Mouse (Mus musculus) spleen, adult 12 weeks (tissue): Measurements from ENCODE around the gene Ptpn5.

Experiments used
- DNase-seq: peaks from one replicate; pipeline ENCODE4 v3.0.0; 2022; ENCODE audit warnings: low spot score

Gene Ptpn5

DNA sequence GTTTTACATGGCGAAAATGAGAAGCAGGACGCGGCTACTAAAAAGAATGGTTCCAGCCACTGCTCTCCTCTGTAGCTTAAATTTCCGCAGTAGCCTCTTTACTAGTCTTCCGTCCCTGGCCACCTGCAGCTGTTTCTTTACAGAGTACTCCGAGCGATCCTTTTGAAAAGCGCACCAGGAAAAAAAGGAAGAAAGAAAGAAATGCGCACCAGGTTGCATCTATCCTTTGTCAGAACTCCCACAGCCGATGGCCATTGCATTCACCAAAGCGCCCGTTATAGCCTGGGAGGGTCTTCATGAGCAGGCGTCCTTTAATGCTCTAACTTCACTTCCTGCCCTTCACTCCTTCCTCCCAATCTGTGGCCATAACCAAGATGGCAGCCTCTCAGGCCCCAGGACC lies at the start of gene Ptpn5:
Ptpn5 (minus strand) TSS at position 354 of the 400 bp plus-strand sequence.
- DNase-seq = no peak

DNA sequence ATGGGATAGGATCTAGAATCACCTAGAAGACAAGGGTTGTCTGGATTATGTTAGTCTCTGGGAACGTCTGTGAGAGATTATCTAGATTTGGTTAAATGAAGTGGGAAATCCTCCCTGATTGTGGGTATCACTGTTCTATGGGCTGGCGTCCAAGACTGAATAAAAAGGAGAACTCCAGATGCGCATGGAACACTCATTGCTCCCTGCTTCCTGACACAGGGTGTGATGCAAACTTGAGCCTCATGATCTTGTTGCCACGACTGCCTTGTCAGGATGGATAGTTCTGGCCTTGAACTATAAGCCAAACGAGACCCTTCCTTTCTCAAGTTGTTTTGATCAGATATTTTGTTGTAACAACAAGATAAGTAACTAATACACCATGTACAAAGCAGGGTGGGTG lies 37.3 kb upstream of the Ptpn5 start:
- DNase-seq = no peak

DNA sequence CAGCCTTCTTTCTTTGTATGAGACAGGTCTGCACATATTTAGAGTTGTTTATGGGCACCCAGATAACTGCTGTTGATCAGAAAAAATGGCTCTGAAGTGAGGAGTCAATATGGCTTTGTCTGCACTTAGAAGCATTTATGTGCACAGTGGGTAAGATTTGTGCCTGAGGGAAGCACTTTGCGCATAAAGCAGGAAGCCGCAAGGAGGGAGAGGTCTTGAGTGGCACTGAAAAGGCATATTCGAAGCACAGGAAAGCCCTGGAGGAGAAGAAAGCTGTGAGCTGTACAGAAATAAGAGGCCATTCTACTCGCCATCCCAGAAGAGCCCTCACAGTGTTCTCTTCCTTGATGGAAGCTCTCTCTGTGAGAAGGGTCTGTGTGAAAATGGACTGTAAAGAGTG lies 31.5 kb upstream of the Ptpn5 start:
- DNase-seq = no peak

DNA sequence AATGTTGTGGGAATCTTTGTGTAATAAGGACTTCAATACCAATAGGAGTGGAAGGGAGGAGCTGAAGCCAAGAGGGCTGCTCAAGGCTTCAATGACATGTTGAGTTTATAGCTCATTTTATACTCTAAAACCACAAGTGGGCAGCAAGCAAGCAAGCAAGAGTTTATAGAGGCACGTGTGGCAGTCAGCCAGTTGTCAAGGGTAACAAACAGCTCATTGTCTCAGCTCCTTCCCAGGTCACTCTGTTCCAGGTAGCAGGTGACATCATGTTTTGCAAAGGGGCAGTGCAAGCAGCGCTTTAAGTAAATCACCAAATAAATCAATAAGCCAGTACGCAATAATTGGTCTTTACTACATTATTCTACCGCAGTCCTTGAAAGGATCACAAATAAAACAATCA lies 29.7 kb upstream of the Ptpn5 start:
- DNase-seq = no peak

DNA sequence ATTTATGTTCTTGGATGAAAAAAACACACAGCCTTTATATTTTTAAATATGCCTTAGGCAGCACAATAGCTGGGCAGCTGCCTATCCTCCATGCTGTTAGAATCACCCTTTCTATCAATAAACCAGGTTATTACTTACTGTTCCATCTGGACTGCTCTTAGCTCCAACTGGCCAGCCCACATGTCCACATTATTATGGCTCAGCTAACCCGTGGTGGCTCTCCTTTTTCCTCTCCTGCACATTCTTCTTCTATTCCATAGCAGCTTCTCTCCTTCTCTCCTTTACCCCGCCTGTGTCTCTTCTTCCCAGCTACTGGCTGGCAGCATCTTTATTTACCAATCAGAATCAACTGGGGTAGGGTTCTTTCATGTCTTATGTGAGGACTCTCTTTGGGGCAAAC lies 25.0 kb upstream of the Ptpn5 start:
- DNase-seq = no peak

DNA sequence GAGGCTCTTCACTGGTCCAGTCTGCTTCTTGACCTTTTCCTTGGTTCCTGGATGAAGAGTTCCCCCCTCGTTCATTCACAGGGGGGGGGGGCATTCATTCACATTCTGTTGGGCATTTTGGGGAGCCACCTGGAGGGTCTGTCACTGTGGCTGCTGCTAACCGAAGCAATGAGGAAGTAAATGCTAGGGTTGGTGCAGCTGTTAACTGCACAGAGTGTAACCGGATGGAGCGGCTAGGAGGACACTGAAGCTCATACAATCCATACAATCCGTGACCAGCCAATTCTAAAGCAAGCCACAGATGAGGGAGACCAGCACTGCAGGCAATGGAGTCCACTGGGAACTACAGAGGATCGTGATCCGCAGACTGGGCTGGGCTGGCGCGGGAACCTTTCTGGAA lies 24.3 kb upstream of the Ptpn5 start:
- DNase-seq = no peak

DNA sequence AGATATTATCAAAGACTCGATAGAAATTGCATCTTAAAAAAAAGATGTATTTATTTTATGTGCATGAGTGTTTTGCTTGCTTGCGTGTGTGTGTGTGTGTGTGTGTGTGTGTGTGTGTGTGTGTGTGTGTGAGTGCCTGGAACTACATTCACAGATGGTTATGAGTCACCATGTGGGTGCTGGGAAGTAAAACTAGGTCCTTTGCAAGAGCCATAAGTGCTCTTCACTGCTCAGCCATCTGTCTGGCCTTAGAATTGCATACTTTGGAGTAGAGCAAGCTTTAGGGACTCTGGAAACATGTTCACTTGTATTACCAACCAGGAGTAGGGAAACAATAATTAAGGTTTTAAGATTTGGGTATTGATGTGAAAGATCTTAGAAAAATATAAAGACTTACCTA lies 22.4 kb upstream of the Ptpn5 start:
- no peak for DNase-seq

DNA sequence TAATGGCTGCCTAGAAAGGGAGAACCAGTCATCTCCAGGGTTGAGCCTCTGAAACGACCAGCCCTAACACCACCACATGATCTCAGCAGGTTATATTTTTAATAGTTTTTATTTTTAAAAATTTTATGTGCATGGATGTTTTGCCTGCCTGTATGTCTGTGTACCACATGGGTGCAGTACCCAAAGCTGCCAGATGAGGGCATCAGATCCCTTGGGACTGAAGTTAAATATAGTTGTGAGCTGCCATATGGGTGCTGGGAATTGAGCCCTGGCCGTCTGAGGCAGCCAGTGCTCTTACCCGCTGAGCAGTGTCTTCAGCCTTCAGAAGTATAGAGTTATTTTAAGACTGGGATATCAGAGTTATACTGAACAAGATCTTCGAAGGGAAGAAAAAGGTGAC lies 21.9 kb upstream of the Ptpn5 start:
- DNase-seq = no peak

DNA sequence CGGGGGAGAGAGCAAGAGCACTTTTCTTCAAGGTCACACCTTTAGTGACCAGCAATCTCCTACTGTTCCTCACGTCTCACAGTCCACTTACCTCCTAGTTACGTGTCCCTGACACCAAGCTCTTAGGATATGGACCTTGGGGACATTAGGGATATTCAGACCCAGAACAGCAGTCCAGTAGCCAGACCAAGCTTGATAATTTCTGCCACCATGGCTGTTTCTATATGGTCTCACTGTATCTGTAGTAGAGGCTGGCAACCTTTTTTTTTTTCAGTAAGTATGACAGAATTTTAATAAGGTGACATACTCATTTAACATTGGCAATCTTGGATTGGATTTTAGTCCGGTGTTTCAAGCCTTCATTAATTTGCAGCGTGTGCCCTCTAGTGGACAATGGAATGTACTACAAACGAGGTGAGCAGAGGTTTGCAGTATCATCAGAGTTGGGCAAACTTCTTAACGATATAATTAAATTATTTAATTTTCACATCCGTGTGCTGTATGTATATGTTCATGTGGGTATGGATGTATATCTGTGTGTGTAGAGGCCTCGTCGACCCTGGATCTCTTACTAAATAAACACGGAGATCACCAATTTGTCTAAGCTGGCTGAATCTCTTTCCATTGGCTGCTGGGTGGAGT lies 17.1 kb upstream of the Ptpn5 start:
- DNase-seq = no peak

DNA sequence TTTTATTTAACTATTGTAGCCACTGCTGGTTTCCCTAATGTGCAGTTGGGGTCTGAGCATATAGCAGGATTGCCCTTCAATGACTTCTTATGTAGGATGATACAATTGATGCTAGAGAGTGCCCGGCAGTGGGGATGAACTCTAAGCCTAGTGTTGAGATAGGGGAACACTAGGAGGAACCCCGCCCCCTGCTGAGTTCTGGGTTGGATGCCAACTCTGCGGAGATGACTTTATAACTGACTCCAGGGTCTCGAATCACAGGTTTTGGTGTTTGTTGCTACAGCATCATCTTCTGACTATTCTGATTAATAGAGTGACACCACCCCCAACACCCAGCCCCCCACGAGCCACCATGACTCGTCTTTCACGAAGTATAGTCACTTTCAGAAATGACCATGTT lies 14.8 kb upstream of the Ptpn5 start:
- no peak for DNase-seq

DNA sequence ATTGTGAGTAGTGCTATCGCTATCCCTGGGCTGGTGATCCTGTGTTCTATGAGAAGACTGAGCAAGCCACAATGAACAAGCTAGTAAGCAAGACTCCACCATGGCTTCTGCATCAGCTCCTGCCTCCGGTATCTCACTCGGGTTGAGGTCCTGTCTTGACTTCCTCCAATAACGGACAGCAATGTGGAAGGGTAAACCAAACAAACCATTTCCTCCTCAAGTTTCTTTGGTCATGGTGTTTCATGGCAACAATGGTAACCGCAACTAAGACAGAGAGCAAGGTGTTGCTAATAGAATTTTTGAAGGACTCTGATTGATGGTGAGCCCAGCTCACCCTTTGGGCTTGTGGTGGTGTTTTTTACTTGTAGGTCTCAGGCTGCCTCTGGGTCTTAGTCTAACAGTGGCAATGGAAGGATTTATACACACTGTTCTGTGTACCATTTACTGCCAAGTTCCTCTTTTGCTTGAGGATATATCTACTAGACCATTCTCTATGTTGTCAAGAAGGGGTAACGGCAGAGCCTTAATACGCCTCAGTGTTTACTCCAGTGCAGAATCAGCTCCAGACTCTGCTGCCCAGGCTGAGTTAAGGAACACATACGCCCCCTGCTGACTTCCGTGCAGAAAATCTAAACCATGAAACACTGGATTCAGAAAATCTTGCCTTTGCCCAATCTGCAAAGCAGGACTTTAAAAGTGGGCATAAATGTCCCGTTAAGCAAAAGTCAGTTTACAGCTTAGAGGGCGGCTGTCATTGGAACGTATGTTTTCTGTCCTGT lies 12.7 kb upstream of the Ptpn5 start:
- no peak for DNase-seq

DNA sequence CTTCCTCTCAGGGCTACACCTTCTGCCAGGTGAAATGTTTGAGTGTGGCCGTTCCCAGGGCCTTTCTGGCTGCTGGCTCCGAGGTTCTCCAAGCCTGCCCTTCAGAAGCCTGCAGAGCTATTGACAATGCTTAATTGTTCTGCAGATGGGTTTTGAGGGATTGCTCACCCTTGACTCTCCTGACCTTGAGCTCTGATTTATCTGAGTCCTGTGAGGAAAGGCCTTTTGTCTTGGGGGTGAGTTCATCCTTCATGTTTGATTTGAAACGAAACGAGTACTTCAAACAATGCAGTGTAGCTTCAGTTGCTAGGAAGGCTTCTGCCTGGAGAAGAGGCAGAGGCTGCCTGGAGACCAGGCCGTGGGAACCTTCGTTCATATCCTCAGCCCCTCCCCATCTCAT lies 10.8 kb upstream of the Ptpn5 start:
- DNase-seq = no peak

DNA sequence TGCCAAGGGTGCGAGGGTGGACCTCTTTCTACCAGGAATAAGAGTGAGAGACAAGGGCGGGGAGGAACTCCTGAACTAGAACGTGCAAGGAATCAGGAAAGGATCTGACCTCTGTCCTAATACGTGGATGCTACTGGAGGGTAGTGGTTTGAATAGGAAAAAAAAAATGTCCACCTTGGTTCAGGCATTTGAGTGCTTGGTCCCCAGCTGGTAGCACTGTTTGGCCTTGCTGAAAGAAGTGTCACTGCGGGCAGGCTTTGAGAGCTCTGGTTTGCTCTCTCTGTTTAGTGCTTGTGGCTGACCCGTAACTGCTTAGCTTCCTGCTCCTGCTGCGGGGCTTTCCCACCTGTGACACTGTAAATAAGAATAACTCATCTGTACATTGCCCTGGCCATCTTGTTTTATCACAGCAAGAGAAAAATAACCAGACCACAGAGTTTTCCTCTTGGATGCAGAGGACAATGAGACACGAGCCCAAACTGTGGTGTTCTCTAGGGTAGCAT lies 6.4 kb upstream of the Ptpn5 start:
- no peak for DNase-seq

DNA sequence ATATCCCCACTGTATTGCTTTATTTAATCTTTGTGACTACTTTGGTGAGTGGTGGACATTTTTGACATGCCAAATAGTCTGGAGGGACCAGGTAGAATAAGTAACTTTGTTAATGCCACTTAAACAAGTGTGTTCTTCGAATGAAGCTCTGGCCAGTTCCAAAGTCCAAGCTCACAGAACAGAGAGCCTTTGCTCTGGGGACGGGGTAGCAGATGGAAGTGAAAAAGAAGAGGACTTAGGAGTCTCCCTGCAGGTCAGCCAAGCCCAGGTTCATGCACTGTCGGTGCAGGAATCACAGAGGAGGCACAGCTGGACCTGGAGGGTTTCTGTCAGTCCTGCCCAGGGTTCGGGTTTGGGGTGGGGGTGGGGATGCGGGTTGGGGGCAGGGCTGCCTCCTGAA lies 1.1 kb upstream of the Ptpn5 start:
- no peak for DNase-seq

DNA sequence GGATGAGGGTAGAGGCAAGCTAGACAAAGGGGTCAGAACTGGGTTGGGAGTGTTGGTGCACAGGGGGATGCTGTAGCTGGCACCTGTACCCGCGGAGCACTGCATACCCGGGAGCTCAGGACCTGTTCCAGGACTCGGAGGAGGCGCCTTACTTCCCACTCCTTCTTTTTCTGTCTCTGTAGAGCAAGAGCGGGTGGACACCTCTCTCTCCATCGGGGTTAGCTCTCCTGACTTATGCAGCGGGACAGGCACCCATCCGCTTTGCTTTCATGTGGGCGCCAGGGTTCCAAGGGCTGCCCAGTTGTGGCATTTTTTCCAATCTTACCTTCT lies 588 bp downstream of the Ptpn5 start:
- DNase-seq = no peak

DNA sequence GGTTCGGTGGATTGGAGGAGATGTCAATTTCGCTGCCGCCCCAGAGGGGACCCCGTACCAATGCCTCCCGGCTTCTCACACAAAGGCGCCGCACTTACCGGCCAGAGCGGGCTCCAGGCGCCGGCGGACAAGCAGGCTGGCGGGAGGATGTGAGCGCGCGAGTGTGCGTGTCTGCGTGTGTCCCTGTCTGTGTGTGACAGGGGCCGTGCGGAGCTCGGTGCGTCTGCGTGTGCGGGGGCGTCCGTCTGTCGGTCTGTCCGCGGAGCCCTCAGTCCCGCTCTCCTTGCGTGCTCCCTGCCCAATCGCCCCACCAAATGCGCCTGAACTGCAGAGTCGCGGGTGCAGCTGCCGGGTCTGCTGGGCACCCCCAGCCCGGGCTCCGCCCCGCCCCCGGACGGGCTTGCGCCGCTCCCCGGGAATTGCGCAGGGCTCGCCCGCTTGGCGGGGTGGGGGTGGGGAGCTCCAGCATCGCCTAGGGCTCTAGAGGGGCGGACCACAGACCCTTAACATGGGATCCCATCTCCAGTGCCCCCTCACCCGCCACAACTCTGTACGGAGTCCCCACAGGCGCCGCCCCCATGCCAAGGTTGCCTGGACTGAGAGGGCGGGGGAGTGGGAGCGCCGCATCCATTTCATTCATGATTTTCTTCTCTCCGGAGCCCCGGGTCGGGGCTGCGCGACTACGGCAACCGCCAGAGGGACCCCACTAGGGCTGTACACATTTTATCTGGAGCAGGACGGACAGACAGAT lies 1.1 kb downstream of the Ptpn5 start:
- no peak for DNase-seq

DNA sequence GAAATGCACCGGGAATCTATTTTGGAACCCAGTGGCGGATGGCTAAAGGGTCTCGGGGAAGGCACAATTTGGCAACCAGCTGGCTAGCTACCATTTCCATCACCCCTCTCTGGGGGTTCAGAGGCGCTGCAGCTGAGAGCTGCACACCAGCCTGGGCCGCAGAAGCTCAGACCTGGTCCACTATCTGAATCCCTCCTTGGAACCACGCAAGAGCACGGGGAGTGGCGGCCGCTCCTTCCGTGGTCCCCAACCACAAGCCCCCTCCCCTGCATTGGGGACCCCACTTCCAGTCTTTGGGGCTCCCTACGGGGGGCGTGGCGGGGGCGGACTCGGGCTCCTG lies 1.7 kb downstream of the Ptpn5 start:
- DNase-seq = no peak

DNA sequence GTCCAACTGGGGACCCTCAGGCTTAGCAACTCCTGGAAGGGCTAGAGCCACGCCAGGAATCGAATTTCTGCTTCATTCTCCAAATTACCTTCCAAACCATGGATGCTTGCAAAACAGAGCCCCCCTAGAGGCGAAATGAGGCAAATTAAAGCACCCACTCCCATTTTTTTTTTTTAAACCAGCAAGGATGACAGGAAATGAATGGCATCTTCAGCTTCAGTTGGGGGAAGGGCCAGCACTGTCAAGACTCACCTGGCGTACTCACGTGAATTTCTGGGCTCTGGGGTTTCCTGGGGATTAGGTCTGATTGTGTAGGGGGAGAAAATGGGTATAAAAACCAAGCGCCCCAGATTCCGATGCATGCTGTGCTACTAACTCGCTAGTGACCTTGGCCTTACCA lies 2.2 kb downstream of the Ptpn5 start:
- DNase-seq = no peak

DNA sequence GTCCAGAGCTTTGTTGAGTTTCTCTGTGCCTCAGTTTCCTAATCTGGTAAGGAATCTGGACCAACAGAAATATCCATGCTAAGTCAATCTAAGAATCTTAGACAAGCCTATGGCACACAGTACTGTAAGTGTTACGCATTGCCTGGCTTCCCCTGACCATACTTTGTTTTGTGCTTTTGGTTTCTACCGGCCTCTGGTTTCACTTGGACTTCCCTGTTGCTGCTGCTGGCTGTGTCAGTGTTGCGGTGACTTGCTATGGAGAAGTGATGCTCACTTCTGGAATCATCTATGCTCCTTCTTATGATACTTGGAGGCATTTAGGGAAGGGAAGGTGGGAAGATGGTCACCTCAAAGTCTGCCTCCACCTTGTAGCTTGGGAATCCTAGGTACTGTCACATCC lies 11.5 kb downstream of the Ptpn5 start:
- DNase-seq = no peak

DNA sequence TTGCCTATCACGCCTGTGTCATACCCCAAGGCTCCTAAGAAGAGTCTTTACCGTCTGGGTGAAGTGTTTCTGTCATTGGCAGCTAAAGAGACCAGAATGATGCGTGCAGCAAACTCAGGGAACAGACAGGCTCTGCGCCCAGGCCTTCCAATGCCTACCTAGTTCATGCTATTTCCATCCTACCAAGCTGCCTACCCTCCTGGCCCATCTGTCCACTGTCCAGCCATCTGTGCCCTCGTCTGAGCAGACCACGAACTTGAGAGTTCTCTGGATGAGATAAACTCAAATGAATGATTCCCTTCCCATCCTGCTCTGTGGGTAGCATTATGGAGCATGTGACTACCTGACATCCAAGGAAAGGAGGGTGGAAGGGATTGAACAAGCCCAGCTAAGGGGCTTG lies 16.8 kb downstream of the Ptpn5 start:
- DNase-seq = no peak

DNA sequence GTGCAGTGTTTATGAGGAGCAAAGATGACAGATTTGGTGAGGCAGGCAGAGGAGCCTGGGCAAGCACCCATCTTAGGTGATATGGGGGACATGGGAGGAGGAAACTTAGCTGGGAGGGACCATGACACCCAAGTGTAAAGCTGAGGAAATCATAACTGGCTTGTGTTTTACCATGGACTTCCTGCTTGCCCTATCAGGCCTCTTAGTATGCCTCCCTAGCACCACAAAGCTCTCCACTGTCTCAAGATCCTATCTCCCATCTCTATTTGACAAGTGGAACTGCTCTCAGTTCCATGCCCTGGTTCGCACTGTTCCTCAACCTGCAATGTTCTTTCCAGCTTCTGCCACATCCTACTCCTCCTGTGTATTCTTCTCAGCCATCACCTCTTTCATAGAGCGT lies 18.0 kb downstream of the Ptpn5 start:
- DNase-seq = no peak

DNA sequence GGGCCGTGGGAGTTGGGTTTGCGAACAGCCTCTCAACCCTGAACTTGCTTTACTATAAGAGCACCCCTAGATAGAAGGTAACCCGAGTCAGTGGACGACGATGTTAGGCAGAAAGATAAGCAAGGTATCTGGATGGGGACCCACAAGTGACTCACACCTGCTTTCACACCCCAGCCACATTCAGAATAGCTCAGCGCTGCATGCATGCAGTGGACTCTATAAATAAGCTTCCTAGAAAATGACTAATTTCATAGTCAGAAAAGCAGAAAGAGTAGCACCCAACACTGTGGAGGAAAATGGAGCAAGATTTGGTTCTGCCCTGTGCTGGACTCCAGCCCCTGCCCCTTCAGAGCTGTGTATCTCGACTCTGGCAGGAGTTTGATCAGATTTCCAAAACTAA lies 20.1 kb downstream of the Ptpn5 start:
- no peak for DNase-seq

DNA sequence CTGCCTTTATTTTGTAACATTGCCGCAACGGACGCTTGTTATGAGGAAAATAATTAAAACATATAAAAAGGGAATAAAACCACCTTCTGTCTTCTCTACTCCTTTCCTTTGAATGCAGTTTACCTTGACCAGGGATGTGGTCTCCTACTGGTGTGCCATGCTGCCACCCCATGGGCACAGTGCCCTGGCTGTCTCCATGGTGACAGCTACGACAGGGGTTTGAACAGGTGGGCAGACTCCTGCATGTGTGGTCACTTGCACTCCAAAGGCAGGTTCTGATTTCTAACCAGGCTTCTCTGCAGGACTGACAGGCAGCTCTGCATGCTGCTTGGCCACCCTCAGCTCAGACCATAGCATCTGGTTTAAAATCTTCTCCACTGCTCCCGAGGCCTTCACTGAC lies 21.4 kb downstream of the Ptpn5 start:
- DNase-seq = no peak
